Mouse (Mus musculus) cerebellum, adult (tissue): ENCODE data around the gene Myl3.
A peak's percentile ranks its signal among the peaks of the same experiment; 100 is the strongest.

ENCODE experiments used
- ATAC-seq: cut with Nextera tagmentation; 2 replicates; pipeline ENCODE4 v1.9.2; 2017; ENCODE audit warnings: mild to moderate bottlenecking, moderate library complexity, mixed read lengths; ENCODE audit not compliant: insufficient number of reproducible peaks, low FRiP score, low TSS enrichment

The Myl3 gene

DNA sequence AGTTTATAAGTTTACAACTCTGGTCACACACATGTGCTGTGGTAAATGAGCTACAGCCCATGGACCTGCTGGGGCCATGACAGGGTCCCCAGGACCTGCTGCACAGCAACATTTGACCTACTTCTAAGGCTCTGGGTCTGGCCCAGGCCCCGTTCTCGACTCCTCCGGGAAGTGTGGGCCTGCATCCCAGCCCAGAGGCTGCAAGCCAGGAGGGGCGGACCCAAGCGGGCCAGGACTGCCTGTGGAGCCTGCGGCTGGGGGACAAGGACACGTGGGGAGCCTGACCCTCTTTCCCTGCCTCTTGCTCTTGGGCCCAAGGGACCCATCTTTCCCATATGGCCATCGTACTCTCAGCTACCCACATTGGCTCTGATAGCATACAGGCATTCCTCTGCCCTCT, 16.9 kb downstream of the Myl3 start:
- ATAC-seq = no peak

DNA sequence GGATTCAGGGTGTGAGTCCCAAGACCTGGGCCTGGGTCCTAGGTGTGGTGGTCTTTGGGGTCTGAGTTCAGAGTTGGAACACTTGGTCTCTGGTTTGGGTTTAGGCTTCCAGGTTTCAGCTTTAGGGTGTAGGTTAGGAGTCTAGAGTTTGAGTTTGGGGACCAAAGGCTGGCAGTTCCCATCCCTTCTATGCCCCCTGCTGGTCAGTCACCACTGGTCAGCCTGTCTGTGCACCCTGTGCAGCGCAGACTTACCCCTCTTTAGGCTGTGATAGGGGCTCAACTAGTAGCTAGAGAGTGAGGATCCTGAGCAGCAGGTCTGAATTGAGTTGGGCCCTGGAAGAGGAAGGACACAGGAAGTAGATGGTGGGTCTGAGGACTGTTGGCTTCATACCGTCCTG, 17.6 kb downstream of the Myl3 start:
- ATAC-seq = no peak

DNA sequence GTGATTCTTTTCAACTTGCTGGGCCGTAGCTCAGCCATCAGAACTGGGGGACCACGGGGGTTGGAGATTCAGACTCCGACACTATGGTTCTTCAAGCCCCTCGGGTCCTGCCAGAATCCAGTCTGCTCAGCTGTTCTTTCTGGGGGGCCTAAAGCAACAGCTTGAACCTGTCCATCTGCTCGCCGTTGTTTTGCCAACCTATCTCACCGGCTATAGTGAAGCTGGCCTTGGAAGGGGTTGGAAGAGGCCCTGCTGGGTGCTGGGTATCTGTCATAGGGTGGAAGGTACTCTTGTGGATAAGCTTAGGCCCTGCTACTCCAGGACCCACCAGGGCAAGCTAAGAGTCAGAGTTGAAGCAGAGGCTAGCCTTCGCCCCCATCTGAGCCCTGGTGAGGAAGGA, 19.2 kb downstream of the Myl3 start:
- ATAC-seq = no peak

DNA sequence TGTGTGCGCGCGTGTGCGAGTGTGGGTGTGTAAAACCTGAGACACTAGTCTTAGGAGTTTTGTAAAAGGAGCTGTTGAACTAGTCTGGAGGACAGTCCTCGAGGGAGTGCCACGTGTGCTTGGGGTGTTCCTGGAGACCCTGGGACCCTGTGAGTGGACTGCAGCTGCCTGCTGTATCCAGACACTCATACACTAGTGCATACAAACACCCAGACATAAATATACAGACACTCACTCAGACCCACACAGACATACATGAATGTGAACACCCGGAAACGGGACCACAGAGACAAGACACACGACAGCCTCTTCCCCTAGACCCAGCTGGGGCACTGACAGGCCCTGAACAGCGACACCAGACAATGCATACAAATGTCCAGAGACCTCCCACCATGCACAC, 21.1 kb downstream of the Myl3 start:
- no peak for ATAC-seq

DNA sequence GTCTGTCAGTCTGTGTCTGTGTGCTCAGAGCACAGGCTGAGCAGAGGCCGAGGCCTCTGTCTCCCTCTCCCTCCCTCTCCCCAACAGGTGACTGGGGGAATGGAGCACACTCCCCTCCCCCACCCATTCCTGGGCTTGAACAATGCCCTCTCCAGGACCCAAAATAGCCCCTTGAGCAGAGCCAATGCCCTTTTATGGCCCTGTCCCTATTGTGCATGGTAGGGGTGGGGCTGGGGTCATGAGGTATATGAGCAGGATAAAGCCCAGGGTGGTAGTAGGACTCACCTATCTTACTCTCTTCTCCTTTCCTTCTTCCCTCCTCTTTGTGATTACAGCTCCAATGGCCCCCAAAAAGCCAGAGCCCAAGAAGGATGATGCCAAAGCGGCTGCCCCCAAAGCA, 21.7 kb downstream of the Myl3 start:
- ATAC-seq = no peak

DNA sequence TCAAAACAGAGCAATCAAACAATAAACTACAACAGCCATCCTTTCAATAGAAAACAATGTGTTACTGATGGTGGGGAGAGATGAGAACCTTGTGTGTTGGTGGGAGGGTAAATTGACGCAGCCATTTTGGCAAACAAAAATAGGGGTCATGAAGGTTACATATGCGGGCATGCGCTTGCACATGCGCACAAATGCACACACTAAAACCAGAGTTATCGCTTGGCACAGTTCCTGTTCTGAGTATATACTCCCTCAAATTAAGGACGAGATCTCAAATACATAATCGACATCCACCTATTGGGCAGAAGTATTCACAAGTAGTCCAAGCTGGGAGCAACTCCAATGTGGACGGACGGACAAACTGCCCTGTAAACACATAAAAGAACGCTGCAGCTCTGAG, 30.7 kb downstream of the Myl3 start:
- no peak for ATAC-seq

DNA sequence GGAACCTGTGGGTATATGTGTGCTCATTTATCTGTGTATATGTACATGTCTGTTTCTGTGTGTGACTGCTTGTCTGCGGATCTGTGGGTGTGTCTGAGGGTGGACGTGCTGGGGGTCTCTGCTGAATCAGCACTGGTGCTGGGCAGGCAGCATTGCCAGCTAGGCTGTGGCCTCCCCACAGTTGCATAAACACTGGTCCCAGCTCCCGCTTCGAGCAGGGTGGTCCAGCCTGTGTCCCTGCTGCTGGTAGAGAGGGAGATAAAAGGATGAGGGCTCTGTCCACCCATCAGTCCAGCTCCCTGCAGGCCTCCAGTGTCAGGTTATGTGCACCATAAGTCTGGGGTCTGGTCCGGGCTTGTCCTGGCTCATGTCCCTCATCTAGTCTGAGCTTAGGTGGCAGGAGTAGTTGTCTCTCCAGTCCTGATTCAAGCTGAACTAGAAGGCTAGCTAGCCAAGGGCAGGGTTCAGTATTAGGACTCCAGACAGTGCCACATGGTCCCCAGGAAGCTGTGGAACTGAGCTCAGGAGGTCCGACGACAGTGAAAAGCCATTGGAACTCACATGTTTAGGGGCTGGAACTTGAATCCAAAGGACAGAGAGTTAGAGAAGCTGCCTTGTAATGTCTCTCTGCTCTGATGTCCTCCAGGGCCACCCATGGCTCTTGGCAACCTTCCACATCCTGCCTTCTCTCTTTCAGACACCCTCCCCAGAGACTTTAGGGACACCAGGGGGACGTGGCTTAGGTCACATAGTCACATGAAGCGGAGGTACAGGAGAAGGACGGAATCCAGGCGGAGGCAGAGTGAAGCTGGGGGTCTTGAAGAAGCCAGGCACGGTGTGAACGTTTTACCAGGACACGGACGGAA, 33.0 kb downstream of the Myl3 start:
- no peak for ATAC-seq

DNA sequence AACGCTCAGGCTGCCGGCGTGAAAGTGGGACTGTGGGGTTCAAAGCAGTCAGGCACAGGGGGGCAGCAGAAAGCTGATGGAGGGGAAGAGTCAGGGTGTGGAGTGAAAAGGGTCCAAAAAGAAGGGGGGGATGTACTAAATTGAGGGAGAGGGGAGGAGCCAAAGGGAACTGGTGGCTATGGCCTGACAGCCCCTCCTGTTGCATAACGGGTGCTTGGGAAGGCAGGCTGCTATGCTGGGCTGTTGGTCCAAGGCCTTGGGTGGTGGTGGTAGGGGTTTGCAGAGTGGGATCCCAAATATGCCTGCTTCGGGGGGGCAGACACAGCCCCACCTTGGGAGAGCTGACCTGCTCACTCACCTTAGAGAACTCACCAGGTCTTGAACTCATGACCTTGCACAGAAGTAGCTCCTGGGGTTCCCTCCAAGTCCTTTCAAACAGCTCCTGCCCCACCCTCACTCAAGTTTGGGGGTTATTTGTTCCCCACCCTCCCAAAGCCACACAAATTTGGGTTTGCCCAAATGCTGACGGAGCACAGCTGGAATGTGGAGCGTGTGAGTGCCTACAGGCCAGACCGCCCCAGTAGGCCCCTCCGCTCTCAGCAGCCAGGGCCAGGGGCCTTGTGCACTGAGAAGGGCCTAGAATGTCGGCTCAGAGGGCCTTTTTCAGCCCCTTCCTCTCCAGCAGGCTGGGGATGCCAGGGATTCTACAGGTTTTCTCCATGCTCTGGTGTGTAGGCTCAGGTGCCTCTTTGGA, 33.8 kb downstream of the Myl3 start:
- ATAC-seq = no peak

DNA sequence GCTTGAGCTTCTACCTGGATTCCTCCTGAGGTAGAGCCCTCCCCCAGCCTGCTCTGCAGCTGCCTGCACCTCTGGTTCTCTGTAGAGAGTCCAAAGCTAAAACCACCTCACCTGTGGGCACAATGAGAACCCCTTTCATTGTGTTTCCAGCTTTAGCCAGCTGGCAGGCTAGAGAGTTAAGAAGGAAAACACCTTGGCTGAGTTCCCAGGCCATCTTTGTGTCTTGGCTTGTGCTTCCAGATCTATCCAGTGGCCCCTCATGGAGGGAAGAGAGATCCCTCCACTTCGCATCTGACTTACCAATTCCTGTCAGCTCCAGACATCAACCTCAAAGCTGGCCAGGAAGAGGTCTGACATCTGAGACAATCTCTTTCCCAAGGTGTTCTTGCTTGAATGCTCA, 36.4 kb downstream of the Myl3 start:
- no peak for ATAC-seq

DNA sequence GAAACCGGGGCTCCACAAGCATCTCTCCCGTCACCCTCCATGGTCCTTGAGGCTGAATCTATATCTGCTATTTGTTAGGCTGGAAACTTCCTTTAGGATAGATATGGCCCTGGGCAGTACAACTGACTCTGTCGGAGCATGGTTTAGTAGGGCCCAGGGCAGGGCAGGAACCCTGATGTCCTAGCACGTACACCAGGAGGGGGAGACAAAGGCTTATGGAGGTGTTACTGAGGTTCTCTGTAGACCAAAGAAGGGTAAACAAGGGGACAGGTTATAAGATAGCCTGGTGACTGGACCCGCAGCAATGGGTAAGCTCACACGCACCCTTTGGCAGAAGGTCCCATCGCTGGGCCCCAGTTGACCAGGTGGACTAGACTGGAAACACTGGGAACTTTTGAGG, 36.9 kb downstream of the Myl3 start:
- ATAC-seq = no peak

DNA sequence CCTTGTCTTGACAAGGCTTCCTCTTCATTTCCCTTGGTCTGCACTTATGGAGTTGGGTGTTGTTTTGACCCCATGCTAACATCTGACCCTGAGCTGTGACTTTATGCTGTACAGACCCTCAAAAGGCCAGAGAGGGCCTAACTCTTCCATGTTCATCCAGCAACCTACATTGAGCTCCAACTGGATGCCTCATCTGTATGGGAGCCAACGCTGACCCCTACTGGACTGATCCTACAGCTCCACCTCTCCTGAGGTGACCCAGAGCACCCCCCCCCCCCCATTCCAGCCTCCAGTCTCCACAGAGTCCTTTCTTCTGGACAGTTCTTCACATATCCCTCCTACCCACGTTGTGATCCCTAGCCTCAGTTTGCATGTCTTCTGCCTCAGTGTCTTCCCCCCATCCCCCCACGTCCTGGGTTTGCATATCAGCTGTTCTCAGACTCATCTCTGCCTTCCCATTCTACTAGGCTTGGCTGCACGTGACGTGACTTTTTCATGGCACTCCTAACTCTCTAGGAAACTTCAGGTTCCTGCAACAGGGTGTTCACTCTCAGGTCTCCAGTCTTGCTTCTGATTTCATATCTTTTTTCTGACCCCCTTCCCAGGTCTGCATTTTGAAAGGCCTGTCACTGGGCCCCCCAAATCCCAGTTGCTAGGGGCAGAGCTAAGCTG, 37.7 kb downstream of the Myl3 start:
- ATAC-seq = no peak

DNA sequence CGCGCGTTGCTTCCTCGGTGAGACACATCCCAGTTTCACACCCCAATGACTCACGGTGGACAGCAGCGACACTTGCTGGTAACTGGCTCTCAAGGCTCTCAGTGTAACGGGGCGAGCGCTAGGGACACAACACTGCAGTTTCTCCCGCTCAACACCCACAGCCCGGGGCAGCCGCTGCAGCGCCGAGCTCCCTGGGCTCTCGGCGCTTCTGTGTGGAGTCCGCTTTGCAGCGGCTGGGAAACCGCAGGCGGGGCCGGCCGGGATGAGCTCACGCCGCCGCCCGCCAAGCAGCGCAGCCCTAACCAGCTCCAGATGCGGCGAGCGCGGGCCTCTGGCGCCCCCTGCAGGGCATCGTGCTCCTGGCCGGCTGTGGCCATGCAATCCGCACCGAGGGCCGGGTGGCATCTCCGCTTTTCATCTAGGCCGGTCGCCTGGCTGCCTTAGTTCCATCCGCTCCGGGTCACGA, 39.6 kb downstream of the Myl3 start:
- peak; percentile 90 for ATAC-seq

DNA sequence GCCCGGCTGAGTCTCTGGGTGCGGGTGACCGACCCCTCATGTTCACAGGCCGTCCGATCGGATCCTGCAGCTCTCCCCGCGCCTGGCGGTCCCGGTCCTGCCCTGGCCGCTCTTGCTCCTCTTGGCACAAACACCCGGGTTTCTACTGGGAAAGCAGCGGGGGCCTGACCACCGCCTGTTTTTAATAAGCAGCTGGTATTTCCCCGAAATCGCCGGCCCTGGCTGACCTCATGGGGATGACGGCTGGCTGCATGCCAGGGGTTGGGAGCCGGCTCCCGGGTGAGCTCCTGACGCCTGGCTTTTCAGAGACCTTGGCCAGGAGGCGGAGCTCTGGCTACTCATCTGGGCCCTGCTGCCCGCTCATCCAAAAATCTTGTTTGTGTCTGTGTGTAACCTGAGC, 40.1 kb downstream of the Myl3 start:
- peak; percentile 43; the same call in 1 of the 2 replicates for ATAC-seq

DNA sequence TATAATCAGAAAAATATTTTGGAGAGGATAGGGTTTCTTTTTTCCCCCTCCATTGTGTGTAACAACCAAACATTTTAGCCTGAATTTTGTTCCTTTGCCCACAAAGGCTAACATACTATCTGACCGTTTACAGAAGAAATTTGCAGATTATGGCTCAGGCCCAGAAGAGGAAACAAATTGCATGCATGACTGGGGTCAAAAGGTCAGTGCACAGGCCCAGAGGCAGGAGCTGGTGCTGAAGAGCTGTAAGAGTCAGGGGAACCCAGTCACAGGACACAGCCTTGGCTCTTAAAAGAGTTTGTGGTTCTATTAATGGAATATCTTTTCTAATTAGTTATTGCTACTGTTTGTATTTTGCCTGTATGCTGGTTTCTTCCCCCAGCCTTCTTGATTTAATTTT, 42.0 kb downstream of the Myl3 start:
- ATAC-seq = no peak

DNA sequence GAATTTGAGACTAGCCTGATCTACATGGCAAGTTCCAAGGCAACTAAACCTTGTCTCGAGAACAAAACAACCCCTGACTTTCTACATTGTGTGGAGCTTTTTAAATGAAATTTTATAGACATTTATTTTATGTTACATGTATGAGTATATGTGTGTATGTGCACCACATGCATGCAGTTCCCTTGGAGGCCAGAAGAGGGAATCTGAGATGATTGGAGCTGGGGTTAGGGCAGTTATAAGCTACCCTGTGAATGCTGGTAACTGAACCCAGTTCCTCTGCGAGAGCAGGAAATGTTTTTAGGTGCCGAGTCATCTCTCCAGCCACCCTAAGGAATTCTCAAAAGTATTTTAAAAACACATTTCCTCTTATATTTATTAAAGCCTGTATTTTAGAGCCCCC, 46.5 kb downstream of the Myl3 start:
- ATAC-seq = no peak

DNA sequence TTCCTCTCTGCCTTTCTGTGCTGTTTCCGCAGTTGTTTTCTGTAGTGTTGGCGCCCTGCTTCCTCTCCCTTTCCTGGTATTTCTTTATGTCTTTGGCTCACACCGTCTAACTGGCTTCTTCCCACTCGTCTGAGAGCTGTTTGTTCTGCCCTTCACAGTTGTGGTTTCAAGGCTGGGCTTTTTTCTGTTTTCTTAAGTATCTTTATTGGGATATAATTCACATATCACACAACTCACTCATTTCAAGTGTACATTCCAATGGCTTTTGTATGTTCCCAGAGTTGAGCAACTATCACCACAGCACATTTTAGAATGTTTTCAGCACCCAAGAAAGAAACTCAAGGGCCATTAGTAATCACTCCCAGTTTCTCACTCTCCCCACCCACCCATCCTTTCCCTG, 48.8 kb downstream of the Myl3 start:
- no peak for ATAC-seq

DNA sequence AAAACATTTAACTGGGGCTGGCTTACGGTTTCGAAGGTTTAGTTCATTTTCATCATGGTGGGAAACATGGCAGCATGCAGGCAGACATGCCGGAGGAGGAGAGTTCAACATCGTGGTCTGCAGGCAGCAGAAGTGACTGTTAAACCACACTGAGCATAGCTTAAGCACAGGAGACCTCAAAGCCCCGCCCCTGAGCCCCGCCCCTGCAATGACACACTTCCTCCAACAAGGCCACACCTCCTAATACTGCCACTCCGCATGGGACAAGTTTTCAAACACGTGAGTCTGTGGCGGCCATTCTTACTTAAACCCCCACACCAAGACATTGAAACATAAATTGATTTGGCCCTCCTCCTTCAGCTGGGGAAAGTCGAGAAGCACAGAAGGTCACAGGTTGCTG, 55.4 kb downstream of the Myl3 start:
- no peak for ATAC-seq

DNA sequence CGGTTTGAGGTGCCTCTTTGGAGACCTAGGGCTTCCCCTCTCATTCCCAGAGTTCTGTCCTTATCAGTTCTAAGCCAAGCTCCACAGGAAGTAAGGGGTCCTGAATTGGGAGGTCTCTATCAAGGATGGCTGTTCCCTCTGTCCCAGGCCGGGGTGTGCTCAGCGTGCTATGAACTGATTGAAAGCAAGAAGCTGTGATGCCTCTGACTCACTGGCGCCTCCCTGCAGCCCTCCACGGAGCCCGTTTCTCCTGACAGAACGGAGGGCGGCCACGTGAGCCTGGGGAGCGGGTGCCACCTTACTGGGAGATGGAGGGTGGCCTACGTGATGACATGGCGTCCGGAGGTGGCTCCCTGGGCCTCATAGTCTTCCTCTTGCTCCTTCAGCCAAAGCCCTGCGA, 56.2 kb downstream of the Myl3 start, which contains the start of gene Prss42:
Gene Prss42 (plus strand): TSS at position 301 of the 400 bp plus-strand sequence.
- no peak for ATAC-seq

DNA sequence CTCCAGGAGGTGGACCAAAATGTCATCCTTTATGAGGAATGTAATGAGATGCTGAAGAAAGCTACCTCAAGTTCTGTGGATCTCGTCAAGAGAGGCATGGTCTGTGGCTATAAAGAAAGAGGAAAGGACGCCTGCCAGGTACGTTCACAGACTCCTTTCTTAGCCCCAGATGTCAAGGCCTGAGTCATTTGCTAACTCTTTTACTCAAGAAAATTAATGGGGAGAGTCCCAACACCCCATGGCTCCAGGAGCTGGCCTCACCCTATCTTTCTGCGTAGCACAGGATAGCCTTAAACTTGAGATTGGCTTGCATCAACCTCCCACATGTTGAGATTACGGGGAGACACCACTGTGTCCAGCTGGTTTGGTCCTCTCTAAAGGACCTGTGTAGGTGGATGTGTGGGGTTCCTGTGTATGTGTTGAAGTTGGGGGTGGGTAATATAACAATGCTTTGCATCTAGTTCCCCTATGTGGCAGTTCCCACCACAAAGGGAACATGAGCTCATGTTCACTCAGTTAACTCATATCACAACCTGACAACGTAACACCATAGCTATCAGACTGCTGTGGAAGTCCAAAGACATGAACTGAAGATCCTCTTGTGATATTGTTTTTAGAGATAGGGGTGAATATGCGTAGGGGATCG, 59.3 kb downstream of the Myl3 start:
- ATAC-seq = no peak

DNA sequence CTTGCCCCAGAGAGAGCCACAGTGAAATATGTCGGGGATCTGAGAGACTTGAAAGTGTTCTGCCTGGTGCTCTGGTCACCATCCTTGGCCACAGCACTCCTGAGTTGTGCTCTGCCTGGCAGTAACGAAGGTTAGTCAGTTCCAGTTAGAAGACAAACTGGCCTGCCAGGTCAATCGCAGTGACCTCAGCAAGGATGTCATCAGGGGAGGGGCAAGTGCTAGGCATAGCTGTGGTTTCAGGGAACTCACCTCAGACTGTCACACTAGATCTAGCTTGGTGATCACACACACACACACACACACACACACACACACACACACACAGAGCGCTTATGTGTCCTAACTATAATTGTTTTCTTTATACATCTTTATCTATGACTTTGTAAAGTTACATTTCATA, 61.6 kb downstream of the Myl3 start:
- no peak for ATAC-seq

DNA sequence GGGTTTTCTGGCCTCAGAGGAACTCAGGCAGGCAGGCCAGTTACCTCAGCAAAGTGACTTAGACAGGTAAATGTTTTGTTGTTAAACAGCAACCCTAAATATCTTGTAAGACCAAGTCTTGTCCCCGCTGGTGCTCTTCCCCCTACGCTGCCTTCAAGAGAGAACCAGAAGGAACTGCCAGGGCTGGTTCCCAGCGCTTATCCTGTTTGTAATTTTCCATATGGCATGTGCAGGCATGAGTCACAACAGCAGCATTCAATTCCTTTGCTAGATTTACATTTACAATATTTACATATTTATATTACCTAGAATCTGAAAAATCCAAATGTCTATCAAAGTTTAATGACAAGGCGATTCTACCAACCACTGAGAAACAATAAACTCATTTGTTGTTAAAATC, 68.4 kb downstream of the Myl3 start:
- no peak for ATAC-seq
